ENCODE assay signal across 8 mouse cellular contexts in the genomic region with DNA sequence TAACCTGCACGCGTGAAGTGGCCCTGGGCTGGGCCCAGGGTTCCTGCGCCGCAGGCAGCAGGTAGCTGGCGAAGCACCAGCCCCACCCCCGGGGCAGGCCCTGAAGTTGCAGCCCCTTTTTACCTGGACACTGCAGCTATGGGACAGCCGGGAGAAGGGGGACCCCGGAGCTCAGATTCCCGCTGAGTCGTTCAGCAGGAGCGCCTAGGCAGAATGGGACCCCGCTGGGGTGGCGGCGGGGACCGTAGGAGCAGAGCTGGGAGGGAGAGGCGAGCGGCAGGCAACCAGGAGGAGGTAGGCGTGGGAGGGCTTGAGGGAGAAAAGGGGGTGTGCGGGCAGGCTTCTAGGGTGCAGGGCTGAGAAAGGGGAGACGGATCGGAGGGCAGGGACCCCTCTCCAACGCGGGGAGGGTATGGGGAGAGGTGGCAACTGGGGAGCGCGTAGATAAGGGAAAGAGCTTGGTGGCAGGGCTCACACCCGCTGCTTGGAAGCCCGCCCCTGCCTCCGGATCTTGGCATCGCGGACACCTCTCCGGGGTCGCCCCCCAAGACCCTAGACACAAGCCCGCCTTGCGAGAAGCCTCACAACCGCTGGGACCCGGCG. TPM values are rescaled to one million over a fixed set of nuclear protein-coding genes. Genes with fewer than 3 reads are reported as not detected.
DNase-seq lines count a peak whose midpoint lies in the region; ATAC-seq and TF ChIP-seq lines count a peak whose summit lies in the region.

No protein-coding gene starts in this region.

- peak; percentile 42 for DNase-seq in ovary, postnatal 36 days (ENCODE audit: low spot score)
- DNase-seq in ovary, postnatal 10 days (ENCODE audit: low spot score), result no peak
- peak; percentile 64 to 79 for DNase-seq in cerebellum, adult 18-20 months
- DNase-seq in forebrain, postnatal 0 days, result peak; percentile 63
- peak; percentile 49 for DNase-seq in kidney, adult 2 months
- DNase-seq in lung, postnatal 14 days, result peak; percentile 17
- peak; percentile 54 for DNase-seq in right cerebral cortex, postnatal 25 days
- no peak for DNase-seq in adipocyte (ENCODE audit: low spot score)

- ATAC-seq in forebrain, postnatal 0 days, result peak; percentile 49

- peak overlapping the region; percentile 73 for H3K4me3 ChIP-seq in forebrain, postnatal 0 days (ENCODE audit: low read depth, low read length)
- H3K4me3 ChIP-seq in kidney, adult 2 months (ENCODE audit: insufficient read depth, low read depth, low read length), result peak overlapping the region; percentile 79

- 2% methylated on average over 37 of the region's 37 CpGs for WGBS in forebrain, postnatal 0 days
- 1% methylated on average over 37 of the region's 37 CpGs for WGBS in kidney, adult 2 months

- peak overlapping the region; percentile 64; the same call in 1 of the 2 replicates for H3K27ac ChIP-seq in forebrain, postnatal 0 days (ENCODE audit: low read depth, low read length)
- no peak overlapping the region for H3K27ac ChIP-seq in kidney, adult 2 months (ENCODE audit: insufficient read depth, low read depth, low read length)

- peak overlapping the region; percentile 91 for H3K9ac ChIP-seq in forebrain, postnatal 0 days

- peak overlapping the region; percentile 95 for H3K4me2 ChIP-seq in forebrain, postnatal 0 days (ENCODE audit: low read depth)

- H3K27me3 ChIP-seq in forebrain, postnatal 0 days (ENCODE audit: insufficient read depth, low read length), result no peaks in the 10 kb centered on the region
- H3K27me3 ChIP-seq in kidney, adult 2 months (replicated peaks; ENCODE audit: control insufficient read depth, insufficient read depth, low read length), result no peaks in the 10 kb centered on the region

- no peak for TF ChIP-seq CTCF in forebrain, postnatal 0 days (IDR thresholded peaks at IDR 0.05; ENCODE audit: low read depth)
- TF ChIP-seq CTCF in kidney, adult 2 months (conservative IDR thresholded peaks at IDR 0.05; ENCODE audit: insufficient read depth, insufficient read length, low read depth, low read length), result no peak

- peaks cover 17% of the 10 kb centered on the region; the same call in 1 of the 2 replicates for H3K4me1 ChIP-seq in forebrain, postnatal 0 days (ENCODE audit: insufficient read depth)
- peaks cover 6% of the 10 kb centered on the region; the same call in 1 of the 2 replicates for H3K4me1 ChIP-seq in kidney, adult 2 months (ENCODE audit: control insufficient read depth, insufficient read depth, low read length)

- H3K9me3 ChIP-seq in forebrain, postnatal 0 days (ENCODE audit: low read length), result no peaks in the 10 kb centered on the region

- no peak for TF ChIP-seq POLR2A in kidney, adult 2 months (IDR thresholded peaks at IDR 0.05; ENCODE audit: low read depth, low read length)

- no peaks in the 10 kb centered on the region for H3K36me3 ChIP-seq in forebrain, postnatal 0 days (ENCODE audit: insufficient read depth)
- no peaks in the 10 kb centered on the region for H3K36me3 ChIP-seq in kidney, adult 2 months (ENCODE audit: control insufficient read depth, insufficient read depth, low read length)

RNA-seq across cellular contexts. Expression of a gene that starts 3.6 kb away (rescaled TPM):
- total RNA-seq in forebrain, postnatal 0 days (2014; rRNA removed), result 25.2 and 35.1 TPM in 2 replicates
- polyA plus RNA-seq in forebrain, postnatal 0 days (2015; fragmentation: Nextera tagmentation; extraction: Ambion mirVana), result 14.9 and 22.6 TPM in 2 replicates
- polyA plus RNA-seq in kidney, adult 2 months (2012; rRNA removed), result 7.6 and 10.7 TPM in 2 replicates

Comparison
In these comparisons a context has a peak if more than half of its experiments do, and no peak if none do; other contexts are left out.
1. DNase-seq: peak in ovary, postnatal 36 days (single experiment), cerebellum, adult 18-20 months (2 of 2), forebrain, postnatal 0 days (single experiment), kidney, adult 2 months (single experiment), lung, postnatal 14 days (single experiment) and right cerebral cortex, postnatal 25 days (single experiment); none in ovary, postnatal 10 days (single experiment) and adipocyte (single experiment).